Mouse (Mus musculus) ES-E14 (cell line): ENCODE results near the gene Lsm3. TPM values are rescaled to one million over a fixed set of nuclear protein-coding genes. Genes with fewer than 3 reads are reported as not detected.
A peak's percentile ranks its signal among the peaks of the same experiment; 100 is the strongest.

ENCODE experiments used
- DNase-seq: peaks from one replicate; pipeline ENCODE4 v3.0.0-alpha.2; 2013; ENCODE audit warnings: low read depth, low spot score
- H3K27ac ChIP-seq: 2 replicates; pipeline ENCODE4 v1.5.1; 2012; ENCODE audit warnings: low read depth, mild to moderate bottlenecking, low read length, moderate library complexity, mixed read lengths; ENCODE audit not compliant: poor library complexity, insufficient read depth, severe bottlenecking
- H3K36me3 ChIP-seq: 2 replicates; pipeline ENCODE4 v1.6.1; 2012; ENCODE audit warnings: mild to moderate bottlenecking, low read length, moderate library complexity, mixed read lengths; ENCODE audit not compliant: control insufficient read depth, poor library complexity, insufficient read depth, severe bottlenecking
- H3K4me1 ChIP-seq, 2 experiments: fragments of 150-350 bp in 1 of 2; sonication (generic) in 1 of 2; 2 replicates each; pipeline ENCODE4 v1.6.1; 2012; ENCODE audit warnings: low read length in 2 of 2, mild to moderate bottlenecking in 1 of 2, mixed read lengths in 1 of 2; ENCODE audit not compliant: control insufficient read depth in 2 of 2, insufficient read depth in 2 of 2, poor library complexity in 1 of 2
- H3K4me3 ChIP-seq, 2 experiments: fragments of 150-350 bp in 1 of 2; sonication (generic) in 1 of 2; 2 replicates each; pipeline ENCODE4 v1.5.1; 2012; ENCODE audit warnings: low read length in 2 of 2, low read depth in 1 of 2, mild to moderate bottlenecking in 1 of 2, mixed read lengths in 1 of 2; ENCODE audit not compliant: insufficient read depth in 1 of 2, poor library complexity in 1 of 2, severe bottlenecking in 1 of 2
- H3K9ac ChIP-seq: 2 replicates; pipeline ENCODE4 v1.6.1; 2012; ENCODE audit warnings: low read depth, mild to moderate bottlenecking, low read length, mixed read lengths; ENCODE audit not compliant: poor library complexity, insufficient read depth, severe bottlenecking
- H3K9me3 ChIP-seq: fragments of 150-350 bp; sonication (generic); 2 replicates; pipeline ENCODE4 v1.6.1; 2012; ENCODE audit warnings: low read depth, mild to moderate bottlenecking, low read length; ENCODE audit not compliant: control insufficient read depth, insufficient read depth
- CHD2 ChIP-seq: IDR thresholded peaks from 2 replicates; pipeline ENCODE4 v1.6.1; 2014; ENCODE audit warnings: mild to moderate bottlenecking, low read depth, low read length, inconsistent platforms
- HCFC1 ChIP-seq: IDR thresholded peaks from 2 replicates; pipeline ENCODE4 v1.6.1; 2012; ENCODE audit warnings: low read length, inconsistent platforms, borderline replicate concordance; ENCODE audit not compliant: insufficient read depth
- MAFK ChIP-seq: IDR thresholded peaks from 2 replicates; pipeline ENCODE4 v1.6.1; 2014; ENCODE audit warnings: mild to moderate bottlenecking, low read depth, low read length, inconsistent platforms; ENCODE audit not compliant: insufficient read depth
- ZC3H11A ChIP-seq: IDR thresholded peaks from 2 replicates; pipeline ENCODE4 v1.6.1; 2012; ENCODE audit warnings: low read depth, mild to moderate bottlenecking, inconsistent platforms, low read length, borderline replicate concordance
- ZNF384 ChIP-seq: IDR thresholded peaks from 2 replicates; pipeline ENCODE4 v1.6.1; 2012; ENCODE audit warnings: low read depth, low read length, inconsistent platforms
- in situ Hi-C, 2 experiments: fragments of 600-800 bp; cut with MboI; formaldehyde crosslinking; loops; one replicate each; pipeline ENCODE4 v1.15.1; 2025; ENCODE audit warnings: low sequenced_read_pairs in 2 of 2, inconsistent platforms in 1 of 2; ENCODE audit not compliant: unreplicated experiment in 2 of 2
- total RNA-seq: library from RNA; depleted of rRNA; stranded (reverse); fragments of 300-350 nt; gene quantifications from 2 replicates; pipeline ENCODE4 v1.2.3, GENCODE M21; 2012

Lsm3 gene
- total RNA-seq, 1 experiment: 240 TPM

GRCm38 (mm10) chr6:91536047-91536765 lies 20.5 kb downstream of the Lsm3 start:
- Histone ChIP-seq H3K36me3 (no peaks in the 10 kb centered on the region), H3K4me1 (0 out of 4 replicates have a peak, but pooled peaks cover 0 to 2% of the 10 kb centered on the region in 2 experiments), H3K4me3 (no peak overlapping the region), H3K9ac (no peak overlapping the region), H3K9me3 (no peaks in the 10 kb centered on the region), H3K27ac (no peak overlapping the region)
- DNase-seq: no peak
- in situ Hi-C loops: no loop called here
- TF ChIP-seq HCFC1: no peak
- TF ChIP-seq MAFK: no peak
- no peak for TF ChIP-seq CHD2
- TF ChIP-seq ZC3H11A: no peak
- no peak for TF ChIP-seq ZNF384

GRCm38 (mm10) chr6:91541276-91541675 lies 25.5 kb downstream of the Lsm3 start:
- no peaks in the 10 kb centered on the region for H3K9me3 ChIP-seq

GRCm38 (mm10) chr6:91543056-91543455 lies 27.3 kb downstream of the Lsm3 start:
- Histone ChIP-seq H3K27ac (no peak overlapping the region), H3K36me3 (no peaks in the 10 kb centered on the region), H3K4me3 (no peak overlapping the region), H3K9me3 (no peaks in the 10 kb centered on the region), H3K9ac (no peak overlapping the region), H3K4me1 (no peaks in the 10 kb centered on the region)
- in situ Hi-C loops: no loop called here
- TF ChIP-seq ZNF384: no peak
- no peak for TF ChIP-seq MAFK
- TF ChIP-seq HCFC1: no peak
- TF ChIP-seq CHD2: no peak
- no peak for TF ChIP-seq ZC3H11A
- no peak for DNase-seq

More at GRCm38 (mm10) chr6:91541276-91541675, 25.5 kb downstream of the Lsm3 start:
- Histone ChIP-seq H3K36me3 (no peaks in the 10 kb centered on the region), H3K4me1 (no peaks in the 10 kb centered on the region), H3K27ac (no peak overlapping the region), H3K4me3 (no peak overlapping the region), H3K9ac (no peak overlapping the region)
- in situ Hi-C loops: no loop called here
- DNase-seq: no peak
- TF ChIP-seq CHD2 (no peak), MAFK (no peak), HCFC1 (no peak), ZNF384 (no peak), ZC3H11A (no peak)

- Histone ChIP-seq H3K9me3 (no peaks in the 10 kb centered on the region), H3K4me1 (no peaks in the 10 kb centered on the region), H3K4me3 (no peak overlapping the region), H3K27ac (no peak overlapping the region), H3K36me3 (no peaks in the 10 kb centered on the region), H3K9ac (no peak overlapping the region)
- TF ChIP-seq ZC3H11A: no peak
- TF ChIP-seq ZNF384: 0 out of 2 replicates have a peak, but pooled peaks have one; percentile 19
- no peak for DNase-seq
- in situ Hi-C loops: no loop called here
These were observed 30.6 kb downstream of the Lsm3 start for GRCm38 (mm10) chr6:91546241-91546884.
